Mouse (Mus musculus) ES-E14 (cell line): ENCODE measurements around the gene Ednra.

ENCODE experiments used
- HCFC1 ChIP-seq: IDR thresholded peaks from 2 replicates; pipeline ENCODE4 v1.6.1; 2012; ENCODE audit warnings: low read length, inconsistent platforms, borderline replicate concordance; ENCODE audit not compliant: insufficient read depth
- ZC3H11A ChIP-seq: IDR thresholded peaks from 2 replicates; pipeline ENCODE4 v1.6.1; 2012; ENCODE audit warnings: low read depth, mild to moderate bottlenecking, inconsistent platforms, low read length, borderline replicate concordance
- ZNF384 ChIP-seq: IDR thresholded peaks from 2 replicates; pipeline ENCODE4 v1.6.1; 2012; ENCODE audit warnings: low read depth, low read length, inconsistent platforms

- no peak for TF ChIP-seq ZC3H11A
- no peak for TF ChIP-seq HCFC1
- no peak for TF ChIP-seq ZNF384
Measured at GRCm38 (mm10) chr8:77617916-77618315, 106.3 kb downstream of the Ednra start.
